Mouse (Mus musculus): ENCODE measurements around the gene Smc2.

- no peak for TF ChIP-seq POLR2A (IDR thresholded peaks at IDR 0.05; ENCODE audit: extremely low read depth, insufficient read depth, low read length)
- TF ChIP-seq CTCF (IDR thresholded peaks at IDR 0.05; ENCODE audit: low read depth, low read length) = no peak
Observed at GRCm38 (mm10) chr4:52461321-52461720, 22.3 kb downstream of the Smc2 start.

Measured in liver, adult 2 months (tissue).